Mouse (Mus musculus): ENCODE measurements around the gene Sf3b2. TPM values are rescaled to one million over a fixed set of nuclear protein-coding genes. Genes with fewer than 3 reads are reported as not detected.
"Not testable (repeated sequence)": the region's sequence is repeated elsewhere in the genome, so short reads cannot be mapped to it uniquely, and the experiment has no call there.

The Sf3b2 gene
- polyA plus RNA-seq, 1 experiment from 2014 or later, result 300 TPM

DNA sequence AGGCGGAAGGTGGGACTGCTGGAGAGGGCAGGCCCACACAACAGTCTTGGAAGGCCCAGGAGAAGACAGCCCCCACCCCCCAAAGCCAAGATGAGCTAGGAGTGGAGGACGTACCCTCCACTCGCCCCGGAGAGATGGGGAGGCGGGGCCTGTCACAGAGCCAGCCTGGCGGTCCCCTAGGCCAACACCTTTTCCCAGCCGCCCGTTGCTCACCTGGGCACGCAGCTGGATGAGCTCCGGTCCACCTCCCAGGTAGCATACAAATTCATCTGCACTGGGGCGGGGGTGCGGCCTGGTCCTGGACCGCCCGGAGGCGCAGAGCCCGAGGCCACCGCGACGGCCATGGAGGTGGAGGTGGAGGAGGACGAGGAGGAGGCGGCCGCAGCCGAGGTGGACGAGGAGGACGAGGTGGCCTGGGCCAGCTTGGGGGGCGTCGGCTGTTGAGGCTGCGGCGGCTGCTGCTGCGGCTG, 22.9 kb downstream of the Sf3b2 start:
- under 1% methylated on average over 25 of the region's 30 CpGs for WGBS
- ATAC-seq (ENCODE audit: low FRiP score), result peak; percentile 64
- H3K4me2 ChIP-seq, result peak overlapping the region; percentile 80

DNA sequence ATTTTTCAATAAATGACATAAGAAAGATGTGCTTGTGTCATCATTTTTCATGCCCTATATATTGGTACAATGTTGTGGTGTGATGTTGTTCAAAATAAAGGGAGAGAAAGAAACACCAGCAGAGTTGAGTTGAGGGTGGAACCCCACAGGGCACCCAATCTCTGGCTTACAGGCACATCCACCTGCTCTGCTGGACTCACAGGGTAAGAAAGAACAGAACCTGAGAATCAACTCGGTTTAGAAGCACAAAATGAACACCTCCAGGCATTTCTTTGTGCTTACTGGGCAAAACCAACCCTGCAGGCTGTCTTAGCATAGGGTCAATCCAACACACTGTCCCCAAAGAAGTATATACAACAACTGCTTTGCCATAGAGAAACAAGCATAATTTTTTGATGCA, 23.8 kb downstream of the Sf3b2 start:
- no peak overlapping the region for H3K27ac ChIP-seq (replicated peaks)
- no peaks in the 10 kb centered on the region for H3K27me3 ChIP-seq (replicated peaks)
- H3K4me2 ChIP-seq, result peak overlapping the region; percentile 80
- peaks cover 45% of the 10 kb centered on the region for H3K4me1 ChIP-seq
- no peak overlapping the region; the same call in 1 of the 2 replicates for H3K9ac ChIP-seq (replicated peaks)
- H3K9me3 ChIP-seq (replicated peaks), result no peaks in the 10 kb centered on the region
- H3K36me3 ChIP-seq, result peaks cover 24% of the 10 kb centered on the region
- H3K4me3 ChIP-seq (replicated peaks), result peak overlapping the region; percentile 92
- WGBS, result 65% methylated on average over 1 of the region's 1 CpGs
- ATAC-seq (ENCODE audit: low FRiP score), result no peak

More for the DNA sequence above, 22.9 kb downstream of the Sf3b2 start:
- H3K27ac ChIP-seq (replicated peaks), result peak overlapping the region; percentile 94
- no peaks in the 10 kb centered on the region for H3K27me3 ChIP-seq (replicated peaks)
- H3K4me3 ChIP-seq (replicated peaks), result peak overlapping the region; percentile 92
- peaks cover 29% of the 10 kb centered on the region for H3K36me3 ChIP-seq
- peaks cover 45% of the 10 kb centered on the region for H3K4me1 ChIP-seq
- H3K9ac ChIP-seq (replicated peaks), result peak overlapping the region; percentile 81
- no peaks in the 10 kb centered on the region for H3K9me3 ChIP-seq (replicated peaks)

DNA sequence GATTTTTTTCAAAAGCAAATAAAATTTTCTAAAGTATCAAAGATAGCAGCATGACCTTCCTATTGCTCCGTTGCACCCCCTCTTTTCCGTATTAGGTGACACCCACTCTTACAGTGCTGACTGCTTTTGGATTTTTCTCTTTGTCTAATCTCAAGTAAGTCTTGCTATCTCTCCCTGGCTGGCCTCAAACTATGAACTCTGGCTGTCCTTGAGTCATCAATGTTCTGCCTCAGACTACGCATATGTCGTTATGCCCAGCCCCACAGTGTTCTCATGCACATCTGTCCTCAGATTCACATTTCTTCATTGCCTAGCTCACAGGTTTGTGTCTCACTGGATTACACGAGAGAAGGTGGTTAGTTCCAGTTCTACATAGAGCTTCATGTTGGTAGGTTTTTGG, 25.9 kb downstream of the Sf3b2 start:
- H3K9ac ChIP-seq (replicated peaks), result no peak overlapping the region
- H3K27me3 ChIP-seq (replicated peaks), result no peaks in the 10 kb centered on the region

DNA sequence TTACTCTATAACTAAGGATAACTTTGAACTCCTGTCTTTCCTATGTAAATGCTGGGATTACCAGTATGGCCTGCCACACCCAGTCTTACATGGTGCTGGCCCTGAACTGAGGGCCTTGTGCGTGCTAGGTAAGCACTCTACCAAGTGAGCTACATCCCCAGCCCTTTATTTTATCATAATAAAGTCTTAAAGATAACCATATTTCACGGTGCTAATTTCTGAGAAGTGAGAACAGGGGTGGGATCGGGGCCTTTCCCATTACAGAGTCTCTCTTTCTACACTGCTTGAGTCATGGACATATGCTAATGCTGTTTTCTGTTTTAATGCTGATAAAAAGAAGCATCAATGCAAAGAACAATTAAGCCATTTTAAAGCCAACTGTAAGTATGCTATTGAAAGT, 26.4 kb downstream of the Sf3b2 start:
- H3K36me3 ChIP-seq, result peaks cover under 1% of the 10 kb centered on the region; the same call in 1 of the 2 replicates
- H3K4me1 ChIP-seq, result peaks cover 40% of the 10 kb centered on the region
- H3K9ac ChIP-seq (replicated peaks), result no peak overlapping the region
- H3K4me2 ChIP-seq, result no peak overlapping the region
- H3K9me3 ChIP-seq (replicated peaks), result no peaks in the 10 kb centered on the region
- no peak overlapping the region for H3K4me3 ChIP-seq (replicated peaks)
- 95% methylated on average over 3 of the region's 3 CpGs for WGBS
- no peak for ATAC-seq (ENCODE audit: low FRiP score)
- no peaks in the 10 kb centered on the region for H3K27me3 ChIP-seq (replicated peaks)
- H3K27ac ChIP-seq (replicated peaks), result no peak overlapping the region

More for the DNA sequence above, 25.9 kb downstream of the Sf3b2 start:
- no peak overlapping the region for H3K27ac ChIP-seq (replicated peaks)
- H3K4me1 ChIP-seq, result peaks cover 45% of the 10 kb centered on the region
- H3K4me3 ChIP-seq (replicated peaks), result no peak overlapping the region
- 86% methylated on average over 5 of the region's 5 CpGs for WGBS
- H3K36me3 ChIP-seq, result peaks cover 6% of the 10 kb centered on the region
- H3K4me2 ChIP-seq, result no peak overlapping the region
- no peak for ATAC-seq (ENCODE audit: low FRiP score)
- no peaks in the 10 kb centered on the region for H3K9me3 ChIP-seq (replicated peaks)

DNA sequence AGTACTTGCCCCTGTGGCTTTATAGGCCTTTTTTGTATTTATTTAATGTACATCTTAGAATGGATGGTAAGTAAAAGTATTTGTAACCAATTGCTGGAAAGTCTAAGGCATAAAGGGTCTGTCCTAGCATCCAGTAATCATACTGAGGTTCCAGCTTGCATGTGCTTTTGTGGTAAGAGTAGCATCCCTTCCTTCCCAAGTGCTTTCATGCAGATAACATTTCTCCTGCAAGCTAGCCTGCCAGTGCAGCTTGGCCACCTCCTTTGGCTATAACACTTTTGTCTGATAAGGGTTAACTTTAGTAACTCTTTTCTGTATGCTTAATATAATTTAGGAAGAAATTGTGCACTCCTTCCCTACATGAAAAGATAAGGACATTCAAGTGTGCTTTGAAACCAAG, 27.2 kb downstream of the Sf3b2 start:
- no peak for ATAC-seq (ENCODE audit: low FRiP score)
- H3K9me3 ChIP-seq (replicated peaks), result no peaks in the 10 kb centered on the region
- no peak overlapping the region for H3K4me3 ChIP-seq (replicated peaks)
- peaks cover 32% of the 10 kb centered on the region for H3K4me1 ChIP-seq
- no peak overlapping the region for H3K4me2 ChIP-seq
- H3K9ac ChIP-seq (replicated peaks), result no peak overlapping the region
- no peaks in the 10 kb centered on the region for H3K36me3 ChIP-seq
- no peak overlapping the region for H3K27ac ChIP-seq (replicated peaks)
- no peaks in the 10 kb centered on the region for H3K27me3 ChIP-seq (replicated peaks)

DNA sequence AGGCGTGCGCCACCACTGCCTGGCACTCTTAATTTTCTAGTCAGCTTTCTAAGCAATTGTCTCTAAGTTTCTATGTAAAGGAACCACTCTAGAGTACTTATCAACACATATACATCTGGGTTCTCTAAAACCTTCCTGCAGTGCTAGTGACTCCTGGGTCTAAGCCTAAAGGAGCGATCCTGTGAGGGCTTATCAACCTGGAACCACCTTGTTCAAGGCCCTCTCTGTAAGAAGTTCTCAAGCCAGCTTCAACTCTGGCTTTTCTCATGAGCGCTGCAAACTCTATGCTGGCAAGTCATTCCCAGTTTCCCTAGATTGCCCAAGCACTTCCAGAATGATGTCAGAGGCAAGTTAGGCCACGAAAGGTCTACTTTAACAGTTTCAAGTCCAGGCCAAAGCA, 28.2 kb downstream of the Sf3b2 start:
- 97% methylated on average over 5 of the region's 5 CpGs for WGBS
- H3K9me3 ChIP-seq (replicated peaks), result no peaks in the 10 kb centered on the region
- H3K4me1 ChIP-seq, result peaks cover 29% of the 10 kb centered on the region
- H3K4me3 ChIP-seq (replicated peaks), result no peak overlapping the region
- H3K36me3 ChIP-seq, result no peaks in the 10 kb centered on the region
- H3K27ac ChIP-seq (replicated peaks), result no peak overlapping the region
- H3K9ac ChIP-seq (replicated peaks), result no peak overlapping the region
- H3K4me2 ChIP-seq, result no peak overlapping the region
- no peak for ATAC-seq (ENCODE audit: low FRiP score)
- no peaks in the 10 kb centered on the region for H3K27me3 ChIP-seq (replicated peaks)

DNA sequence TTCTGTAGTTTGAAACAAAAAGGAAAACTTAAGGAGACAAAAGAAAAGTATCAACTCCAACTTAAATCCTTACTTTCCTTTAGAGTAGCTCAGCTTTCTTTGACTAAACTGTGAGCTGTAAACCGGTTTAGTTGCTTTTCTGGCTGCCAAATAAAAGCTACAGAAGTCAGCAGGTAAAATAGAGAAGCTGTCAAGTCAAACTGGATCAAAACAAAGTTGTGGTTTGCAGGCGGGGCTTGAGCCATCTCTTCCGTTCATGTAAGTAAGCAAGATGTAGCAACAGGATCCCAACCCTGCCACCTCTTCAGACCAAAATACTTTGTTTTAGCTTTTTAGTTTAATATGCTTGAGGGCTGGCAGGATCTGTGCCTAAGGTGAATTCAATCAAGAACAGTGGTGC, 38.1 kb downstream of the Sf3b2 start:
- no peak overlapping the region for H3K27ac ChIP-seq (replicated peaks)
- no peak for ATAC-seq (ENCODE audit: low FRiP score)
- H3K4me1 ChIP-seq, result no peaks in the 10 kb centered on the region

DNA sequence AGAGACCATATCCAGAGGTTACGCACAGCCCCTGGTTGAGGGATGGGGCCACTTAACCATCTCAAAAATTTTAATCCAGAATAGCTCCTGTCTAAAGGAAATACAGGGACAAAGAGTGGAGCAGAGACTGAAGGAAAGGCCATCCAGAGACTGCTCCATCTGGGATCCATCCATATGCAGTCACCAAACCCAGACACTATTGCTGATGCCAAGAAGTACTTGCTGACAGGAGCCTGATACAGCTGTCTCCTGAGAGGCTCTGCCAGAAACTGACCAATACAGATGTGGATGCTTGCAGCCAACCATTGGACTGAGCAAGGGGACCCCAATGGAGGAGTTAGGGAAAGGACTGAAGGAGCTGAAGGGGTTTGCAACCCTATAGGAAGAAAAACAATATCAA, 58.3 kb downstream of the Sf3b2 start:
- not testable (repeated sequence) for H3K9me3 ChIP-seq (replicated peaks); ATAC-seq (ENCODE audit: low FRiP score); H3K4me1 ChIP-seq; H3K4me2 ChIP-seq; H3K9ac ChIP-seq (replicated peaks); H3K36me3 ChIP-seq; H3K4me3 ChIP-seq (replicated peaks); H3K27ac ChIP-seq (replicated peaks); H3K27me3 ChIP-seq (replicated peaks)
- WGBS, result 100% methylated on average over 1 of the region's 1 CpGs

More for the DNA sequence above, 38.1 kb downstream of the Sf3b2 start:
- Histone ChIP-seq H3K27me3 (replicated peaks) (no peaks in the 10 kb centered on the region), H3K4me3 (replicated peaks) (no peak overlapping the region), H3K9ac (replicated peaks) (no peak overlapping the region), H3K9me3 (replicated peaks) (no peaks in the 10 kb centered on the region), H3K36me3 (no peaks in the 10 kb centered on the region), H3K4me2 (no peak overlapping the region)
- 57% methylated on average over 3 of the region's 3 CpGs for WGBS

DNA sequence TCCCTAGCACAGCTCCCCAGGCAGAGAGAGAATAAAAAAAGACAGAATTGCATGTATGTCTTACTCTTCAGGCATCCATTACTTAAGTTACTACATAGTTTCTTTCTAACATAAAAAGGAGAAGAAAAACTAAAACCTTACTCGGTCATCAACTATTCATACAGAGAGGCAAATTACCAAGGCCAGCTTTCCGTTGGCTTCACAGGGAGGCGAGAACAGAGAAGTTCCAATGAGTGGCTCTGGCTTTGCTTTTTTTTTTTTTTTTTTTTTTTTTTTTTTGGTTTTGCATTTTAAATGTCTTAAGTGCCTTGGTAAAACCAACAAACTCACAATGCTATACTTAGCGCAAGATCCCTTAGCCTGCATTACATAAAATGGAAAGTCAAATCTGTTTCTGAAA, 62.6 kb downstream of the Sf3b2 start:
- WGBS, result 81% methylated on average over 4 of the region's 4 CpGs
- no peak for ATAC-seq (ENCODE audit: low FRiP score)
- Histone ChIP-seq H3K4me3 (replicated peaks) (no peak overlapping the region), H3K9ac (replicated peaks) (no peak overlapping the region), H3K4me1 (no peaks in the 10 kb centered on the region), H3K27me3 (replicated peaks) (no peaks in the 10 kb centered on the region), H3K36me3 (no peaks in the 10 kb centered on the region), H3K9me3 (replicated peaks) (no peaks in the 10 kb centered on the region), H3K4me2 (no peak overlapping the region), H3K27ac (replicated peaks) (no peak overlapping the region)

DNA sequence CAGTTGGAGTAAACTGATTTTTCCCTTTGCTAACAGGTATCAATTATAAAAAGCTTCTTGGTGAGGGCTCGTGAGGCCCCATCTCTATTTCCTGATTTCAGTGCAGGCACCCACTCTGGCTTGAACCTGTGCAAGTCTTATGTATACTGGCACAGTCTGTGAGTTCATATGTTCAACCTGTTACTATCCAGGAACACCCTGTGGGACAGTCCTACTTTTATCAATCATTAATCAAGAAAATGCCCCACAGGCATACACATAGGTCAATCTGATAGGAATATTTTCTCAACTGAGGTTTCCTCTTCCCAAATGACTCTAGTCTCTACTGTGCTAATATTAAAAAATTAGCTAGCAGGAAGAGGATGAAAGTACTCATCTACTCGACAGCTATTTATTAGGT, 65.1 kb downstream of the Sf3b2 start:
- H3K4me1 ChIP-seq, result no peaks in the 10 kb centered on the region
- no peak for ATAC-seq (ENCODE audit: low FRiP score)
- H3K27me3 ChIP-seq (replicated peaks), result no peaks in the 10 kb centered on the region
- WGBS, result 90% methylated on average over 2 of the region's 2 CpGs
- no peak overlapping the region for H3K9ac ChIP-seq (replicated peaks)
- H3K27ac ChIP-seq (replicated peaks), result no peak overlapping the region
- H3K36me3 ChIP-seq, result no peaks in the 10 kb centered on the region
- no peak overlapping the region for H3K4me2 ChIP-seq
- no peak overlapping the region for H3K4me3 ChIP-seq (replicated peaks)
- H3K9me3 ChIP-seq (replicated peaks), result no peaks in the 10 kb centered on the region

DNA sequence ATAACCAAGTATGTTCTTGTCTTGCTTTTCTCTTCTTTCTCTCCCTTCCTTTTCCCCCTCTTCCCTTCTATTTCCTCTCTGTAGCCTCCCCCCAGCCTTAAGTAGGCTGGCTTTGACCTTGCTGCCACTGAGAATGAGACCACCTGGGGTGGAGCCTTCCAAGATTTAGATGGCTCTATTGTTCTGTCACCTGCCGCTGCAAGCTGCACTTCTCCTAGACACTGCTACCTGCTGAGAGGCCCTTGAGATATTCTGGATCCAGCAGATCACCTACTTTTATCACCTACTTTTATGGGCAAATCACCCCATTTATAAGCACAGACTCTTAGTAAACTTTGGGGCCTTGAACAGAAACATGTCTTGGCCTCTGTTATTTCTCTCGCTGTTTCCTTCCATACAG, 70.6 kb downstream of the Sf3b2 start:
- 21% methylated on average over 2 of the region's 2 CpGs for WGBS
- Histone ChIP-seq H3K27me3 (replicated peaks) (no peaks in the 10 kb centered on the region), H3K4me1 (no peaks in the 10 kb centered on the region; the same call in 1 of the 2 replicates), H3K36me3 (no peaks in the 10 kb centered on the region), H3K4me3 (replicated peaks) (no peak overlapping the region), H3K4me2 (no peak overlapping the region), H3K9ac (replicated peaks) (no peak overlapping the region), H3K9me3 (replicated peaks) (no peaks in the 10 kb centered on the region), H3K27ac (replicated peaks) (no peak overlapping the region)
- ATAC-seq (ENCODE audit: low FRiP score), result no peak

DNA sequence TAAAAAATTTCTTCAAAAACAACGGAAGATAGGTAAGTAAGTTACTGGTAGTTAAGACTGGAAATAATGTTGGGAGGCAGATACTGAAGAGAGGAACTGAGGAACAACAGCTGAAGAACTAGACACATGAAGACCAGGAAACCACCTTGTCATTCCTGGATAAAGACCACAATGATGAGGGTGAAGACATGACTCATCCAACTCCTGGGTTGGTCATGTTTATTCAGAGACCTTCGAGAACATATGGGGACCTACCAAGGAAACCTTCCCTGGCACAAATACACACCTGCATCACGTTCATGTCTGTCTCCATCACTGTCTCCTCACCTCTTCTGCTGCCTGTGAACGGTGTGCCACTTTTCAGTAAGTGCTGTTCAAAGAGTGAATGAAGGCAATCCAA, 71.2 kb downstream of the Sf3b2 start:
- ATAC-seq (ENCODE audit: low FRiP score), result no peak
- WGBS, result 84% methylated on average over 4 of the region's 4 CpGs
- H3K27me3 ChIP-seq (replicated peaks), result no peaks in the 10 kb centered on the region

More for the DNA sequence above, 71.2 kb downstream of the Sf3b2 start:
- no peaks in the 10 kb centered on the region; the same call in 1 of the 2 replicates for H3K4me1 ChIP-seq
- no peak overlapping the region for H3K4me3 ChIP-seq (replicated peaks)
- no peak overlapping the region for H3K9ac ChIP-seq (replicated peaks)
- H3K27ac ChIP-seq (replicated peaks), result no peak overlapping the region
- no peaks in the 10 kb centered on the region for H3K9me3 ChIP-seq (replicated peaks)
- no peaks in the 10 kb centered on the region for H3K36me3 ChIP-seq
- no peak overlapping the region for H3K4me2 ChIP-seq

All from neural tube, embryonic 15.5 days (tissue).